Mouse (Mus musculus): Measurements from ENCODE around the gene Inip.

Gene Inip

GRCm38 (mm10) chr4:59780568-59780967, 20.8 kb downstream of the Inip start:
- in situ Hi-C loops (cut with MseI, MboI) = loop anchor here in 1 of 2 experiments (10.0 kb wide), 1 partner anchor 94 kb away; no protein-coding TSS in a partner anchor

- in situ Hi-C loops (cut with MseI, MboI) = no loop called here
Observed at GRCm38 (mm10) chr4:59777828-59778227, 23.6 kb downstream of the Inip start.

GRCm38 (mm10) chr4:59772171-59772879, 29.1 kb downstream of the Inip start:
- in situ Hi-C loops (cut with MseI, MboI) = no loop called here

- in situ Hi-C loops (cut with MseI, MboI) = no loop called here
Observed at GRCm38 (mm10) chr4:59767717-59768116, 33.7 kb downstream of the Inip start.

- in situ Hi-C loops (cut with MseI, MboI) = no loop called here
Observed at GRCm38 (mm10) chr4:59765385-59766005, 35.9 kb downstream of the Inip start.

- in situ Hi-C loops (cut with MseI, MboI) = no loop called here
Observed at GRCm38 (mm10) chr4:59764950-59765349, 36.4 kb downstream of the Inip start.

GRCm38 (mm10) chr4:59761365-59761729, 40.0 kb downstream of the Inip start:
- in situ Hi-C loops (cut with MseI, MboI) = no loop called here

- in situ Hi-C loops (cut with MseI, MboI) = no loop called here
Observed at GRCm38 (mm10) chr4:59760636-59761364, 40.6 kb downstream of the Inip start.

- in situ Hi-C loops (cut with MseI, MboI) = no loop called here
Observed at GRCm38 (mm10) chr4:59760016-59760415, 41.4 kb downstream of the Inip start.

- in situ Hi-C loops (cut with MseI, MboI) = no loop called here
Observed at GRCm38 (mm10) chr4:59757452-59758435, 43.6 kb downstream of the Inip start.

- in situ Hi-C loops (cut with MseI, MboI) = no loop called here
Observed at GRCm38 (mm10) chr4:59756332-59757082, 44.9 kb downstream of the Inip start.

GRCm38 (mm10) chr4:59753491-59754140, 47.8 kb downstream of the Inip start:
- in situ Hi-C loops (cut with MseI, MboI) = no loop called here

- in situ Hi-C loops (cut with MseI, MboI) = loop anchor here (10.0 to 25.0 kb wide), 2 partner anchors 125 to 128 kb away; no protein-coding TSS in a partner anchor
Observed at GRCm38 (mm10) chr4:59739882-59740281, 61.5 kb downstream of the Inip start.

- in situ Hi-C loops (cut with MseI, MboI) = loop anchor here (10.0 to 25.0 kb wide), 2 partner anchors 125 to 127 kb away; no protein-coding TSS in a partner anchor
Observed at GRCm38 (mm10) chr4:59739321-59739720, 62.1 kb downstream of the Inip start.

GRCm38 (mm10) chr4:59731544-59731943, 69.8 kb downstream of the Inip start:
- in situ Hi-C loops (cut with MseI, MboI) = loop anchor here (10.0 to 25.0 kb wide), 2 partner anchors 117 to 119 kb away; no protein-coding TSS in a partner anchor

GRCm38 (mm10) chr4:59728839-59729238, 72.5 kb downstream of the Inip start:
- in situ Hi-C loops (cut with MseI, MboI) = loop anchor here in 1 of 2 experiments (25.0 kb wide), 1 partner anchor 117 kb away; no protein-coding TSS in a partner anchor

- in situ Hi-C loops (cut with MseI, MboI) = loop anchor here in 1 of 2 experiments (25.0 kb wide), 1 partner anchor 116 kb away; no protein-coding TSS in a partner anchor
Observed at GRCm38 (mm10) chr4:59727878-59728261, 73.5 kb downstream of the Inip start.

GRCm38 (mm10) chr4:59727187-59727877, 74.1 kb downstream of the Inip start:
- in situ Hi-C loops (cut with MseI, MboI) = loop anchor here in 1 of 2 experiments (25.0 kb wide), 1 partner anchor 115 kb away; no protein-coding TSS in a partner anchor

GRCm38 (mm10) chr4:59726501-59726900, 74.9 kb downstream of the Inip start:
- in situ Hi-C loops (cut with MseI, MboI) = loop anchor here in 1 of 2 experiments (25.0 kb wide), 1 partner anchor 114 kb away; no protein-coding TSS in a partner anchor

Measured in mouse trophoblast stem cell (cell line).